8 mouse cellular contexts compared by ENCODE assay signal in genomic region chr17:46487431-46487830, GRCm38 (mm10). TPM values are rescaled to one million over a fixed set of nuclear protein-coding genes. Genes with fewer than 3 reads are reported as not detected.
A peak's percentile ranks its signal among the peaks of the same experiment; 100 is the strongest.
DNase-seq lines count a peak whose midpoint lies in the region; ATAC-seq lines count a peak whose summit lies in the region.

Gene Ttbk1 (minus strand): TSS chr17:46487675.

- peaks cover 14% of the 10 kb centered on the region; the same call in 1 of the 2 replicates for H3K4me1 ChIP-seq in lung, embryonic 15.5 days
- peaks cover 11% of the 10 kb centered on the region for H3K4me1 ChIP-seq in liver, embryonic 13.5 days (replicated peaks)

- no peaks in the 10 kb centered on the region for H3K36me3 ChIP-seq in lung, embryonic 15.5 days
- H3K36me3 ChIP-seq in liver, embryonic 13.5 days, result no peaks in the 10 kb centered on the region

- WGBS in lung, embryonic 15.5 days, result under 1% methylated on average over 22 of the region's 49 CpGs
- 3% methylated on average over 34 of the region's 49 CpGs for WGBS in liver, embryonic 13.5 days (ENCODE audit: insufficient replicate concordance)

- peaks cover 77% of the 10 kb centered on the region for H3K27me3 ChIP-seq in lung, embryonic 15.5 days
- peaks cover 88% of the 10 kb centered on the region for H3K27me3 ChIP-seq in liver, embryonic 13.5 days

- no peak within 1 kb of the TSS for H3K9ac ChIP-seq in lung, embryonic 15.5 days
- no peak within 1 kb of the TSS for H3K9ac ChIP-seq in liver, embryonic 13.5 days

- H3K4me2 ChIP-seq in lung, embryonic 15.5 days, result peak within 1 kb of the TSS; percentile 68
- H3K4me2 ChIP-seq in liver, embryonic 13.5 days, result peak within 1 kb of the TSS; percentile 48; the same call in 1 of the 2 replicates

- no peak for DNase-seq in lung, postnatal 25 days (ENCODE audit: low spot score)
- peak; percentile 34 for DNase-seq in embryo, embryonic 10.5 days (ENCODE audit: low spot score)
- peak; percentile 43 for DNase-seq in induced T-regulatory cell, adult 2 months (ENCODE audit: low read depth)
- no peak for DNase-seq in liver, embryonic 13.5 days
- peak; percentile 72 for DNase-seq in right cerebral cortex, postnatal 4 days
- DNase-seq in kidney, adult 18-20 months, result no peak
- no peak for DNase-seq in thymus, postnatal 14 days

- H3K27ac ChIP-seq in lung, embryonic 15.5 days, result no peak within 1 kb of the TSS
- no peak within 1 kb of the TSS for H3K27ac ChIP-seq in liver, embryonic 13.5 days

- H3K9me3 ChIP-seq in lung, embryonic 15.5 days, result no peaks in the 10 kb centered on the region
- H3K9me3 ChIP-seq in liver, embryonic 13.5 days (replicated peaks), result no peaks in the 10 kb centered on the region

- ATAC-seq in lung, embryonic 15.5 days (ENCODE audit: borderline replicate concordance, extremely low read depth, low FRiP score, low TSS enrichment), result peak; percentile 47; the same call in 1 of the 2 replicates
- ATAC-seq in liver, embryonic 13.5 days (ENCODE audit: low read depth), result no peak

- H3K4me3 ChIP-seq in lung, embryonic 15.5 days, result peak within 1 kb of the TSS; percentile 34
- H3K4me3 ChIP-seq in liver, embryonic 13.5 days (replicated peaks), result peak within 1 kb of the TSS; percentile 28

RNA-seq across cellular contexts. Expression of gene Ttbk1, which starts in this region (rescaled TPM):
- polyA plus RNA-seq in lung, embryonic 15.5 days (2015; fragmentation: Nextera tagmentation; extraction: Ambion mirVana), result 0.04 and 0.11 TPM in 2 replicates
- polyA plus RNA-seq in liver, embryonic 13.5 days (2015; fragmentation: Nextera tagmentation; extraction: Ambion mirVana), result 0.02 TPM in 2 replicates

Comparison
In these comparisons a context has a peak if more than half of its experiments do, and no peak if none do; other contexts are left out.
1. Peak in ATAC-seq, H3K4me3 ChIP-seq and H3K4me2 ChIP-seq in lung, embryonic 15.5 days; RNA of the gene not detected or under 1 TPM.
2. DNase-seq: peak in embryo, embryonic 10.5 days (single experiment), induced T-regulatory cell, adult 2 months (single experiment) and right cerebral cortex, postnatal 4 days (single experiment); none in lung, postnatal 25 days (single experiment), liver, embryonic 13.5 days (single experiment), kidney, adult 18-20 months (single experiment) and thymus, postnatal 14 days (single experiment).